Mouse (Mus musculus): Measurements from ENCODE around the gene Scaf4. TPM values are rescaled to one million over a fixed set of nuclear protein-coding genes. Genes with fewer than 3 reads are reported as not detected.

The Scaf4 gene
- total RNA-seq, 1 experiment, result 36.0 TPM

- DNase-seq (ENCODE audit: low read depth, low spot score), result no peak
- no peak overlapping the region for H3K4me3 ChIP-seq (ENCODE audit: insufficient read depth in 1 of 2, low read depth in 1 of 2, low read length in 2 of 2, poor library complexity in 1 of 2, severe bottlenecking in 1 of 2)
- H3K4me1 ChIP-seq (ENCODE audit: control insufficient read depth in 2 of 2, insufficient read depth in 2 of 2, low read length in 2 of 2, poor library complexity in 1 of 2), result peaks cover 3 to 13% of the 10 kb centered on the region in 2 experiments; a peak in 3 of 4 replicates
- no peak overlapping the region for H3K9ac ChIP-seq (ENCODE audit: insufficient read depth, low read depth, low read length, poor library complexity, severe bottlenecking)
- TF ChIP-seq HCFC1 (IDR thresholded peaks at IDR 0.05; ENCODE audit: borderline replicate concordance, insufficient read depth, low read length) (no peak), ZC3H11A (IDR thresholded peaks at IDR 0.05; ENCODE audit: borderline replicate concordance, low read depth, low read length) (no peak), ZNF384 (IDR thresholded peaks at IDR 0.05; ENCODE audit: low read depth, low read length) (no peak), MAFK (IDR thresholded peaks at IDR 0.05; ENCODE audit: insufficient read depth, low read depth, low read length) (no peak), CHD2 (IDR thresholded peaks at IDR 0.05; ENCODE audit: low read depth, low read length) (no peak)
- H3K9me3 ChIP-seq (ENCODE audit: control insufficient read depth, insufficient read depth, low read depth, low read length), result no peaks in the 10 kb centered on the region
- no peak overlapping the region for H3K27ac ChIP-seq (ENCODE audit: insufficient read depth, low read depth, low read length, poor library complexity, severe bottlenecking)
- no peaks in the 10 kb centered on the region for H3K36me3 ChIP-seq (ENCODE audit: control insufficient read depth, insufficient read depth, low read length, poor library complexity, severe bottlenecking)
- in situ Hi-C loops (cut with MboI; ENCODE audit: low sequenced_read_pairs in 2 of 2, unreplicated experiment in 2 of 2), result loop anchor here in 1 of 2 experiments (10.0 kb wide), 2 partner anchors 336 to 406 kb away; no protein-coding TSS in a partner anchor
Measured at GRCm38 (mm10) chr16:90180975-90181374, 103.3 kb downstream of the Scaf4 start.

- in situ Hi-C loops (cut with MboI; ENCODE audit: low sequenced_read_pairs in 2 of 2, unreplicated experiment in 2 of 2), result loop anchor here in 1 of 2 experiments (10.0 kb wide), 2 partner anchors 335 to 405 kb away; no protein-coding TSS in a partner anchor
Measured at GRCm38 (mm10) chr16:90179892-90180291, 104.4 kb downstream of the Scaf4 start.

GRCm38 (mm10) chr16:90178404-90178803, 105.9 kb downstream of the Scaf4 start:
- Histone ChIP-seq H3K4me3 (ENCODE audit: insufficient read depth in 1 of 2, low read depth in 1 of 2, low read length in 2 of 2, poor library complexity in 1 of 2, severe bottlenecking in 1 of 2) (no peak overlapping the region), H3K27ac (ENCODE audit: insufficient read depth, low read depth, low read length, poor library complexity, severe bottlenecking) (no peak overlapping the region), H3K9ac (ENCODE audit: insufficient read depth, low read depth, low read length, poor library complexity, severe bottlenecking) (no peak overlapping the region), H3K36me3 (ENCODE audit: control insufficient read depth, insufficient read depth, low read length, poor library complexity, severe bottlenecking) (no peaks in the 10 kb centered on the region), H3K9me3 (ENCODE audit: control insufficient read depth, insufficient read depth, low read depth, low read length) (no peaks in the 10 kb centered on the region), H3K4me1 (ENCODE audit: control insufficient read depth in 2 of 2, insufficient read depth in 2 of 2, low read length in 2 of 2, poor library complexity in 1 of 2) (peaks cover 0 to 5% of the 10 kb centered on the region in 2 experiments; a peak in 1 of 4 replicates)
- DNase-seq (ENCODE audit: low read depth, low spot score), result no peak
- in situ Hi-C loops (cut with MboI; ENCODE audit: low sequenced_read_pairs in 2 of 2, unreplicated experiment in 2 of 2), result no loop called here
- no peak for TF ChIP-seq ZC3H11A (IDR thresholded peaks at IDR 0.05; ENCODE audit: borderline replicate concordance, low read depth, low read length)
- TF ChIP-seq ZNF384 (IDR thresholded peaks at IDR 0.05; ENCODE audit: low read depth, low read length), result no peak
- TF ChIP-seq CHD2 (IDR thresholded peaks at IDR 0.05; ENCODE audit: low read depth, low read length), result no peak
- TF ChIP-seq MAFK (IDR thresholded peaks at IDR 0.05; ENCODE audit: insufficient read depth, low read depth, low read length), result no peak
- no peak for TF ChIP-seq HCFC1 (IDR thresholded peaks at IDR 0.05; ENCODE audit: borderline replicate concordance, insufficient read depth, low read length)

More at GRCm38 (mm10) chr16:90179892-90180291, 104.4 kb downstream of the Scaf4 start:
- H3K9me3 ChIP-seq (ENCODE audit: control insufficient read depth, insufficient read depth, low read depth, low read length), result no peaks in the 10 kb centered on the region
- no peak for DNase-seq (ENCODE audit: low read depth, low spot score)
- TF ChIP-seq CHD2 (IDR thresholded peaks at IDR 0.05; ENCODE audit: low read depth, low read length) (no peak), HCFC1 (IDR thresholded peaks at IDR 0.05; ENCODE audit: borderline replicate concordance, insufficient read depth, low read length) (no peak), ZNF384 (IDR thresholded peaks at IDR 0.05; ENCODE audit: low read depth, low read length) (no peak), ZC3H11A (IDR thresholded peaks at IDR 0.05; ENCODE audit: borderline replicate concordance, low read depth, low read length) (no peak), MAFK (IDR thresholded peaks at IDR 0.05; ENCODE audit: insufficient read depth, low read depth, low read length) (no peak)
- no peak overlapping the region for H3K27ac ChIP-seq (ENCODE audit: insufficient read depth, low read depth, low read length, poor library complexity, severe bottlenecking)
- H3K9ac ChIP-seq (ENCODE audit: insufficient read depth, low read depth, low read length, poor library complexity, severe bottlenecking), result no peak overlapping the region
- peaks cover 0 to 8% of the 10 kb centered on the region in 2 experiments; a peak in 1 of 4 replicates for H3K4me1 ChIP-seq (ENCODE audit: control insufficient read depth in 2 of 2, insufficient read depth in 2 of 2, low read length in 2 of 2, poor library complexity in 1 of 2)
- no peak overlapping the region for H3K4me3 ChIP-seq (ENCODE audit: insufficient read depth in 1 of 2, low read depth in 1 of 2, low read length in 2 of 2, poor library complexity in 1 of 2, severe bottlenecking in 1 of 2)
- no peaks in the 10 kb centered on the region for H3K36me3 ChIP-seq (ENCODE audit: control insufficient read depth, insufficient read depth, low read length, poor library complexity, severe bottlenecking)

GRCm38 (mm10) chr16:90177425-90177824, 106.9 kb downstream of the Scaf4 start:
- Histone ChIP-seq H3K9me3 (ENCODE audit: control insufficient read depth, insufficient read depth, low read depth, low read length) (no peaks in the 10 kb centered on the region), H3K36me3 (ENCODE audit: control insufficient read depth, insufficient read depth, low read length, poor library complexity, severe bottlenecking) (no peaks in the 10 kb centered on the region), H3K9ac (ENCODE audit: insufficient read depth, low read depth, low read length, poor library complexity, severe bottlenecking) (no peak overlapping the region), H3K4me3 (ENCODE audit: insufficient read depth in 1 of 2, low read depth in 1 of 2, low read length in 2 of 2, poor library complexity in 1 of 2, severe bottlenecking in 1 of 2) (no peak overlapping the region), H3K27ac (ENCODE audit: insufficient read depth, low read depth, low read length, poor library complexity, severe bottlenecking) (no peak overlapping the region), H3K4me1 (ENCODE audit: control insufficient read depth in 2 of 2, insufficient read depth in 2 of 2, low read length in 2 of 2, poor library complexity in 1 of 2) (peaks cover 0 to 5% of the 10 kb centered on the region in 2 experiments; a peak in 1 of 4 replicates)
- DNase-seq (ENCODE audit: low read depth, low spot score), result no peak
- in situ Hi-C loops (cut with MboI; ENCODE audit: low sequenced_read_pairs in 2 of 2, unreplicated experiment in 2 of 2), result no loop called here
- TF ChIP-seq HCFC1 (IDR thresholded peaks at IDR 0.05; ENCODE audit: borderline replicate concordance, insufficient read depth, low read length), result no peak
- no peak for TF ChIP-seq CHD2 (IDR thresholded peaks at IDR 0.05; ENCODE audit: low read depth, low read length)
- TF ChIP-seq ZC3H11A (IDR thresholded peaks at IDR 0.05; ENCODE audit: borderline replicate concordance, low read depth, low read length), result no peak

Measured in ES-E14 (cell line).